Mouse (Mus musculus): Measurements from ENCODE around the gene B020031M17Rik. TPM values are rescaled to one million over a fixed set of nuclear protein-coding genes. Genes with fewer than 3 reads are reported as not detected.

Gene B020031M17Rik
- not detected in 2 replicates for total RNA-seq (2023)

DNA sequence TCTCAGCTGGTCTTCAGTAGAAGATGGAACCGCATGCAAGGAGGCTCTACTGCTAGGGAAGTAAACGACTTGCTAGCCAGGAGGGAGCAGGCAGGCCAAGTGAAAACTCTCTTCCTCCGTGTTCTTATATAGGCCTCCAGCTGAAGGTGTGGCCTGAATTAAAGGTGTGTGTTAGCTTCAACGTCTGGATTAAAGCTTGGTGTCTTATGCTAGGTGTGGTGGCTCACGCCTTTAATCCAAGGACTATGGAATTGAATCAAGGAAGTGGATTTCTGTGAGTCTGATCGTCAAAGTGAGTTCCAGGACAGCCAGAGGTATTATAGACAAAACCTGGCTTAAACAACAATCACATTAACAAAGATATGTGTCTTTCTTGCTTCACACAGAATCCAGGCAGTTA is at the start of gene B020031M17Rik:
B020031M17Rik (minus strand) TSS at position 101 of the 400 bp plus-strand sequence.

GRCm38 (mm10) chr13:119929172-119929571 is 21.4 kb downstream of the B020031M17Rik start, which contains the start of gene Gm21761:
TSS of gene Gm21761 (minus strand) at chr13:119929272.

Other genes with a start within 250 kb of the B020031M17Rik start
- 0.54 and 0.84 TPM in 2 replicates for gene Nim1k, start 194.9 kb downstream of the B020031M17Rik start, total RNA-seq (2023)
- gene Zfp131, start 159.9 kb downstream of the B020031M17Rik start, total RNA-seq (2023): 56.0 and 80.6 TPM in 2 replicates
- gene AF067063, start 120.6 kb downstream of the B020031M17Rik start, total RNA-seq (2023): not detected in 2 replicates
- not detected in 2 replicates for gene D13Ertd608e, start 114.8 kb downstream of the B020031M17Rik start, total RNA-seq (2023)
- not detected in 2 replicates for gene Tcstv1, start 56.0 kb downstream of the B020031M17Rik start, total RNA-seq (2023)
- gene Gm21761, start 21.5 kb downstream of the B020031M17Rik start, total RNA-seq (2023): not detected in 2 replicates
- gene Gm36079, start 76.2 kb upstream of the B020031M17Rik start, total RNA-seq (2023): 5.9 and 9.5 TPM in 2 replicates
- gene Gm21188, start 101.4 kb upstream of the B020031M17Rik start, total RNA-seq (2023): 48.4 and 53.6 TPM in 2 replicates
- gene Gm20767, start 189.4 kb upstream of the B020031M17Rik start, total RNA-seq (2023): not detected in 2 replicates
- gene Gm21818, start 221.6 kb upstream of the B020031M17Rik start, total RNA-seq (2023): not detected in 2 replicates

All from neutrophil, adult 65 days (primary cell).